Mouse (Mus musculus) stomach, embryonic 14.5 days (tissue): ENCODE measurements around the gene Camk2d. TPM values are rescaled to one million over a fixed set of nuclear protein-coding genes. Genes with fewer than 3 reads are reported as not detected.

Experiments used
- ATAC-seq: fragments of 200-750 bp; cut with Nextera tagmentation; 2 replicates; pipeline ENCODE4 v1.8.0; 2017; ENCODE audit warnings: low read depth, moderate TSS enrichment; ENCODE audit not compliant: insufficient number of reproducible peaks, insufficient read depth, low FRiP score
- H3K27ac ChIP-seq: fragments of 300-500 bp; sonication (generic); 2 replicates; pipeline ENCODE4 v1.5.1; 2014; ENCODE audit warnings: mild to moderate bottlenecking, low read length, moderate library complexity, mixed read lengths
- H3K27me3 ChIP-seq: fragments of 300-500 bp; sonication (generic); 2 replicates; pipeline ENCODE4 v1.6.1; 2014; ENCODE audit warnings: low read length, control low read depth, mixed read lengths; ENCODE audit not compliant: control insufficient read depth, insufficient read depth
- H3K36me3 ChIP-seq: fragments of 300-500 bp; sonication (generic); 2 replicates; pipeline ENCODE4 v1.6.1; 2014; ENCODE audit warnings: mild to moderate bottlenecking, control low read depth, low read length, moderate library complexity, mixed read lengths; ENCODE audit not compliant: control insufficient read depth, insufficient read depth
- H3K4me1 ChIP-seq: fragments of 300-500 bp; sonication (generic); 2 replicates; pipeline ENCODE4 v1.6.1; 2014; ENCODE audit warnings: low read length, control low read depth, mixed read lengths; ENCODE audit not compliant: control insufficient read depth, insufficient read depth
- H3K4me2 ChIP-seq: fragments of 300-500 bp; sonication (generic); replicated peaks from 2 replicates; pipeline ENCODE4 v1.6.1; 2014; ENCODE audit warnings: low read depth, low read length, control low read depth
- H3K4me3 ChIP-seq: fragments of 300-500 bp; sonication (generic); 2 replicates; pipeline ENCODE4 v1.5.1; 2014; ENCODE audit warnings: low read depth, low read length, control low read depth
- H3K9ac ChIP-seq: fragments of 300-500 bp; sonication (generic); replicated peaks from 2 replicates; pipeline ENCODE4 v1.6.1; 2014; ENCODE audit warnings: low read depth, mild to moderate bottlenecking, control low read depth, low read length, moderate library complexity, mixed read lengths
- H3K9me3 ChIP-seq: fragments of 300-500 bp; sonication (generic); 2 replicates; pipeline ENCODE4 v1.6.1; 2016; ENCODE audit warnings: low read depth, low read length, control low read depth; ENCODE audit not compliant: control insufficient read depth
- WGBS: fragments of 180-500 bp; shearing (Covaris S2); extraction: QIAGEN DNeasy Blood & Tissue Kit; methylation state at CpG from one replicate; pipeline ENCODE4 v1.1.7; 2014; 5-methylcytosine and 5-hydroxymethylcytosine counted together
- polyA plus RNA-seq: library from polyadenylated mRNA; unstranded; fragments of >200 nt; fragmentation: Nextera tagmentation; extraction: Ambion mirVana; gene quantifications from 2 replicates; pipeline ENCODE4 v1.2.1, GENCODE M21; 2014

Gene Camk2d
- polyA plus RNA-seq, 1 experiment from 2014 or later, result 49.0 TPM

DNA sequence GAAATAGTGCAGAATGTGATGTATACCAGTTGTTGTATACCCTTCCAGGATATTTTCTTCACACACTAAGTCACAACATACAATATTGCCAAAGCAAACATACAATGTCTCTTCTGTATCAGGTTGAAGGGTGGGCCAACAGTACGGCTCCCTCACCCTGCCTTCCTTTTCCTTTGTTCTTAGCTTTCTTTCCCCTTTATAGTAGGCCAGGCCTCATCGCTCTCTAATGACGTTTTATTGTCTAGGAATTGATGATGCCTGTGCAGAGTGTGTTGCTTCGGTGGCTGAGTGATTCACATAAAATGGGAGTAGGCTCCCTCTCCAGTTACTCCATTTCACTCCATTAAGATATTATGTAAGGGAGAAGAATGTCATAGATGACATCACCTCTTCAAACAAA is 290.5 kb downstream of the Camk2d start:
- no peak overlapping the region for H3K9ac ChIP-seq
- H3K9me3 ChIP-seq, result no peaks in the 10 kb centered on the region
- H3K4me1 ChIP-seq, result no peaks in the 10 kb centered on the region
- no peaks in the 10 kb centered on the region for H3K27me3 ChIP-seq
- H3K36me3 ChIP-seq, result no peaks in the 10 kb centered on the region
- no peak overlapping the region for H3K4me3 ChIP-seq
- no peak for ATAC-seq
- no peak overlapping the region for H3K27ac ChIP-seq
- WGBS, result 80% methylated on average over 4 of the region's 4 CpGs
- H3K4me2 ChIP-seq, result no peak overlapping the region

Other genes starting within 250 kb of the Camk2d start
- gene Arsj, start 232.6 kb upstream of the Camk2d start, polyA plus RNA-seq, result 1.5 and 2.1 TPM in 2 replicates